Mouse (Mus musculus): ENCODE data around the gene Odf3b.

GRCm38 (mm10) chr15:89384617-89385016, 5.5 kb upstream of the Odf3b start, which contains the start of gene Klhdc7b:
- TF ChIP-seq CTCF (IDR thresholded peaks at IDR 0.05; ENCODE audit: control insufficient read depth, insufficient read depth, insufficient read length) (no peak), MAX (IDR thresholded peaks at IDR 0.05) (no peak), FOSL1 (IDR thresholded peaks at IDR 0.05; ENCODE audit: insufficient read depth, low read length, poor library complexity, severe bottlenecking) (no peak), USF1 (IDR thresholded peaks at IDR 0.05; ENCODE audit: low read depth) (no peak)

All from C2C12 (cell line).